Mouse (Mus musculus) spleen, postnatal 10 days (tissue): ENCODE data around the gene 4933417A18Rik.
"Not testable (repeated sequence)": the region's sequence is repeated elsewhere in the genome, so short reads cannot be mapped to it uniquely, and the experiment has no call there.

Experiments used
- DNase-seq, 2 experiments: peaks; one replicate each; pipeline ENCODE4 v3.0.0; 2021 to 2022; ENCODE audit warnings: low spot score in 2 of 2

Gene 4933417A18Rik

GRCm38 (mm10) chr13:34924210-34924609 lies at the start of gene 4933417A18Rik, which contains the start of gene Fam217a:
4933417A18Rik (plus strand) TSS chr13:34924409.
Fam217a (minus strand) TSS chr13:34924310.
- DNase-seq, result no peak

- peak; percentile 26 to 36 for DNase-seq
Measured at GRCm38 (mm10) chr13:34874736-34875135, 49.5 kb upstream of the 4933417A18Rik start.

DNA sequence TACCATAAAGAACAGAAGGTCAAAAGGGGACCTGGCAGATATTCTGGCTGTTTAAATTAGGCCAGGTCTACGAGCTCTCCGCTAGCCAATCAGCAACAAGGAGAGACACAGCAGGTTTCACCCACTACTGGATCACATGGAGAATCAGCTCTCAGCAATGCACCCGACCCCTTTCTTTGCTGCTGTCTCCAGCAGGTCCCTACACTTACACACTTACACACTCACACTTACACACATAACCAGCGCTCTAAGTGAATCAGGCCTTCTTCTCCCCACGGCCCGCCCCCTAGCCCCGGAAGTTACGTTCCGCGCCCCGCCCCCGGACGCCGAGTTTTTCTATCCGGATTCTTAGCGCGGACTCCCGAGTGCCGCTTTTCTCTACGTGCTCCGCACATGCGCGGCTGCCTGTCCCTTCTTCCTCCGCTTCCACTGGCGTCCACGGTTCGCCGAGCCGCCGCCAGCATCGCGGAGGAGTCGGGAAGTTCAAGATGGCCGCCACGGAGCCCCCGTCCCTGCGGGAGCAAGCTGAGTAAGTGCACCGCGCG lies 49.0 kb upstream of the 4933417A18Rik start, which contains the start of gene Prpf4b:
Gene Prpf4b, plus strand, starts transcription at position 137 of the 545 bp plus-strand sequence.
- DNase-seq, result peak; percentile 92 to 93

- DNase-seq, result peak in 1 of 2 experiments; percentile 77
Measured at GRCm38 (mm10) chr13:34875741-34876445, 48.3 kb upstream of the 4933417A18Rik start.

- no peak for DNase-seq
Measured at GRCm38 (mm10) chr13:34876481-34876880, 47.7 kb upstream of the 4933417A18Rik start.

DNA sequence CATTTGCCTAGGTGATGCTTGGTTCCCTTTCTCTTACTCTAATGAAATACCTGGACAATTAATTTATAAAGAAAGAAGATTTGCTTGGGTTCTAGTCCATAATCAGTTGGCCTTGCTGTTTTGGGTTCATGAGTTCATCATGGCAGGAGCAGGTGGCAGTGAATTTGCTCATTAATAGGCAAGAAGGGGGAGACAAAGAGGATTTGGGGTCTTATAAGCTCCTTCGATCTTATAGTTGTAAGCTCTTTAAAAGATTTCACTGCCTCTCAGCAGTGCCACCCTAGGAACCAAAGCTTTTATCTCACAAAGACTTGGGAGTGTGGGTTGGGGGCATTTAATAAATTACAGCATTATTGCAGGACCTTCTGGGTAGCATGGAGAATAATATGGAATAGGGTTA lies 31.3 kb upstream of the 4933417A18Rik start:
- no peak for DNase-seq

DNA sequence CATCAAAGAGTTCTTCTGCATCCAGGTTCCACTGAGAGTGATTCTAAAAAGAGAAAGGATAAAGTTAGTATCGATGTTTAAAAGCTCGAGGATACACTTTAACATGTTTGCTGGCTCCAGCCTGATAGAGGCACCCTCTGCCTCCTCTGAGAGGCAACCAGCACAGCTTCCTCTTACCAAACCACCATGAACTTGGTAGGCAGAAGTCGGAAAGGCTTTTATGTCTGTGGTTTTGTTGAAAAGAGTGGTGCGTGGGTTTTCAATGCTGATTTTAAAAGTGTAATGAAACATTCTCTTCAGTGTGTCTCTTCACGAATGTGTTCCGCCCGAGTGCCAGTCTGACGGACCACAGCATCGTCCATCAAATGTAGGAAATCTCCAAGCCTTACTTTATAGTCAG lies 9.6 kb upstream of the 4933417A18Rik start:
- peak in 1 of 2 experiments; percentile 15 for DNase-seq

DNA sequence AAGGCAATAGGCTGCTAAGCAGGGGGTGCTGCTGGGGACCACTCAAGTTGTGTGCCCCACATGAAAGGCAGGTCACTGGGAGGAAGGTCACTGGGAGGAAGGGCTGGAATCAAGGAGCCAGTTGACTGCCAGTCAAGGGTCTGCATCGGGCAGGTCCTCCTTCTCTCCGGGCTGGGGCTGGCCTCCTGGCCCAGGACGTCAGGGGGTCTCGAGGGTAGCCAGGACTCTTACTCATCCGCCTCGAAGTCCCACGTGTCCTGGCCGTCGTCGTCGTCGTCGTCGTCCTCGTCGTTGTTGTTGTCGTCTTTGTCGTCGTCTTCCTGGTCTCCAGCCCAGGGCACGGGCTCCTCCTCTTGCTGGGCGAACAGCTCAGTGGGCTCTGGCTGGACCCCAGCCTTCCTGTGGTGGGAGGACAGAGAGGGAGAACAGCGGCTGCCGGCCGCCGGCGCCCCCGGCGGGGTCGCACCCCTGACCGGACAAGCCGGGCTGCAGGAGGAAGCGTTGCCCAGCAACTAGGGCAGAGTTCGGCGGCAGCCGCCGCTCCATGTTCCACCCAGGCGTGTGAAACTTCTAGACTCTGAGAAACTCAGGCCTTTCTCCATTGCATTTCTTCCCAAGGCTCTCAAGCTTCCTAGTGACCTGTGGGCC lies 7.6 kb upstream of the 4933417A18Rik start:
- peak in 1 of 2 experiments; percentile 13 for DNase-seq

GRCm38 (mm10) chr13:34934931-34935644 lies 10.9 kb downstream of the 4933417A18Rik start:
- DNase-seq, result no peak

- DNase-seq, result no peak
Measured at GRCm38 (mm10) chr13:34942370-34942769, 18.2 kb downstream of the 4933417A18Rik start.

GRCm38 (mm10) chr13:34951437-34951836 lies 27.2 kb downstream of the 4933417A18Rik start:
- DNase-seq, result not testable (repeated sequence)

- no peak for DNase-seq
Measured at GRCm38 (mm10) chr13:34956901-34957300, 32.7 kb downstream of the 4933417A18Rik start.

- not testable (repeated sequence) for DNase-seq
Measured at GRCm38 (mm10) chr13:34958158-34958557, 33.9 kb downstream of the 4933417A18Rik start.

DNA sequence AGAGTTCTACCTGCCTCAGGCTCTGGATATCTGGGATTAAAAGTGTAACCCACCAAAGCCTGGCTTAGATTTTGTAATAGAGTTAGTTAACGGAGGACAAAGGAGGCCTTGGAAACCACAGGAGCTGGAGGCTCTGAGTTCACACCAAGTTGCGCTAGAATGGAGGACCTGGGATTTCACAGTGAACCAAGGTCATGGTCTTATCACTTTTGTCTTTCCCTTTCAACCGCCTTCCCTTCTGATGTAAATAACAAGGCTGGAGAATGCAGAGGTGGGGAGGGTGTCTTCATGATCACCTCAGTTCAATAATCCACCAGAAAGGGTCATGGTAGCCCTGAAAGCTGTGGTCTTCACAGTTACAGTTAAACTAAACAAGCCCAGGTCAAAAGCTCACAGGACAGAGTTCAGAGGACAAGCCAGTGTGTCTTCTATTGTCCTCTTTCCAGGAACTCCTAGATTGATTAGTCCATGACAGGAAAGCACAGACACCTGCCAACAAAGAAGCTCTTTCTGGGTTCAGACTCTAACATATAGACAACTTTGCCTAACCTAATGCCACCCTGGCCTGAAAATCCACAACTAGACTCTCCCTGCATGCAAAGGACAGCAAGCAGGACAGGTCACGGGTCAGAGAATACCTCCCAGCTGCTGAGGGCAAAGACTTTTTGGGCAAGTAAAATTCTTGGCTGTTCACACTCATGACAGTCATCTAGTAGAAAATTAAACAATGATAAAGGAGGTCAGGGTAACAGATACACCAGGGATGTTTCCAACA lies 37.0 kb downstream of the 4933417A18Rik start:
- DNase-seq, result no peak

GRCm38 (mm10) chr13:34963511-34964397 lies 39.5 kb downstream of the 4933417A18Rik start, which contains the start of gene Eci3:
Eci3 (minus strand) TSS chr13:34963810.
- DNase-seq, result no peak

GRCm38 (mm10) chr13:34964419-34964818 lies 40.2 kb downstream of the 4933417A18Rik start:
- no peak for DNase-seq

DNA sequence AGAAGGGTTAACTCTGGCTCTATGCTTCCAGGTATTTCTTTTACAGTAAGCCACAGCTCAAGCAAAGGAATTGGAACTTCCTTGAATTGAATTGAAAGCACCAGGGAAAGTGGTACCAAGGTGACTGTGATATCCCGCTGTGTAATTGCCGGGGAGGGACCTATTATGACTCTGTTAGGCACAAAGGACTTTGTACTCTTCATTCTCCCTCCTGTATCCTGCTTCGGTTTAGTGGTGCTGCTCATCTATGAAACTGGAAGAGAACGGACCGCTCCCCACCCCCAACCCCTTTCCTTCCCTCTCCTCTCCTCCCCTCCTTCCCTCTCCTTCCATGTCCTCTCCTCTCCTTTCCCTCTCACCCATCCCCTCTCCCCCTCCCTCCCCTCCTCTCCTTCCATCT lies 40.7 kb downstream of the 4933417A18Rik start:
- DNase-seq, result no peak

DNA sequence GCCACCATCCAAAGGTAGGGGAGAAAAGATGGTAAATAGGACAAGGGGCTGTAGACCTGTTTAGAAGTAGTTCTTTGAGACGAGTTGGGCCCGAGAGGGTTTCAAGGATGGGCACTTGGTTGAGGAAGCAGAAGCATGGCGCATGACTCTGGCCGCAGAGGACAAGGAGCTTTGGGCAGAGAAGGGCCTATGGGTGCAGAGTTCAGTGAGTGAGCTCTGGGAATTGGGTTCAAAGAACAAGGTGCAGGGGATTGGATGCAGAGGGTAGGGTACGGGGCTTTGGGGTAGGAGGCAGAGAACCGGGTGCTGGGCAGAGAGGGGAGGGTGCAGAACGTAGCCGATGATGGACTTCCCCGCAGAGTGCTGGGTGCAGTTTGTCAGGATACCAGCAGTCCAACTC lies 41.4 kb downstream of the 4933417A18Rik start:
- DNase-seq, result not testable (repeated sequence)

DNA sequence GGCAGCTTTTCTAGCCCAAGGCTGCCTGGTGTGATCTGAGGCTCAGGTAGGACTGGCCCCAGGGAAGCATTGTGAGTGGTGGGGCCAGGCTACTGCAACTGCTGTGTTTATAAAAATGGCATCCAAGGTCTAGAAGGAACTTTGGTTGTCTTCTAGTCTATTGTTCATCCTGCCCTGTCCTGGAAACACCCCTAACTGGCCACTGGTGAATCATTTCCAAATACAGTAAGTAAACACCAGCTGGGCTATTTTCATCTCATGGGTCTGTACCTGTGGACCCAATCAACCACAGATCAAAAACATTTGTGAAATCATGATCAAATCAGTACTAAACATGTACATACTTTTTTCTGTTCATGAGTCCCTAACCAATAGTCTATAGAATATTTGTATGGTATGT lies 48.2 kb downstream of the 4933417A18Rik start:
- not testable (repeated sequence) for DNase-seq

GRCm38 (mm10) chr13:34973149-34973548 lies 48.9 kb downstream of the 4933417A18Rik start:
- no peak for DNase-seq
